Mouse (Mus musculus): ENCODE measurements around the gene Kctd5. TPM values are rescaled to one million over a fixed set of nuclear protein-coding genes. Genes with fewer than 3 reads are reported as not detected.

Kctd5 gene
- polyA plus RNA-seq, 1 experiment: 15.9 TPM

DNA sequence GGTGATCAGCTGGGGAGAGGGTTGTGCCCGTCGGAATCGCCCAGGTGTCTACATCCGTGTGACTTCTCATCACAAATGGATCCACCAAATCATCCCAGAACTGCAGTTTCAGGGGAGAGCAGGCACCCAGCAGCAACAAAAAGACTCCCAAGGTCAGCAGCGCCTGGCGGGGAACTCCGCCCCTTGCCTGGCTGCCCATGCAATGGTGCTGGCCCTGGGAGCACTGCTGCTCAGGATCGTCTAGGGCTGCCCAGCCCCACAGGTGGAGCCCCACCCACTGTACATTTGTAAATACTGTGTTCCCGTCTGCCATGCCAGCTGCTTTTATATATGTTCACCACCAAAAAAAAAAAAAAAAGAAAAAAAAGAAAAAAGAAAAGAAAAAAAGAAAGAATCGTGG is 27.7 kb downstream of the Kctd5 start:
- no peaks in the 10 kb centered on the region for H3K4me1 ChIP-seq (ENCODE audit: control insufficient read depth, insufficient read depth, low read length)
- TF ChIP-seq CTCF (IDR thresholded peaks at IDR 0.05; ENCODE audit: low read depth, low read length) (no peak), POLR2A (IDR thresholded peaks at IDR 0.05; ENCODE audit: borderline replicate concordance, low read depth, low read length) (no peak)
- no peak overlapping the region for H3K4me3 ChIP-seq (ENCODE audit: insufficient read depth, low read length)
- no peak overlapping the region for H3K27ac ChIP-seq (ENCODE audit: insufficient read depth, low read depth, low read length)

GRCm38 (mm10) chr17:24044482-24044881 is 28.8 kb downstream of the Kctd5 start:
- Histone ChIP-seq H3K4me3 (ENCODE audit: insufficient read depth, low read length) (no peak overlapping the region), H3K27ac (ENCODE audit: insufficient read depth, low read depth, low read length) (no peak overlapping the region), H3K4me1 (ENCODE audit: control insufficient read depth, insufficient read depth, low read length) (no peaks in the 10 kb centered on the region)
- TF ChIP-seq POLR2A (IDR thresholded peaks at IDR 0.05; ENCODE audit: borderline replicate concordance, low read depth, low read length) (no peak), CTCF (IDR thresholded peaks at IDR 0.05; ENCODE audit: low read depth, low read length) (no peak)

GRCm38 (mm10) chr17:24037844-24038243 is 35.4 kb downstream of the Kctd5 start, which contains the start of gene Prss27:
Gene Prss27 (plus strand): TSS chr17:24038144.
- Histone ChIP-seq H3K4me1 (ENCODE audit: control insufficient read depth, insufficient read depth, low read length) (no peaks in the 10 kb centered on the region), H3K27ac (ENCODE audit: insufficient read depth, low read depth, low read length) (no peak within 1 kb of the TSS), H3K4me3 (ENCODE audit: insufficient read depth, low read length) (0 out of 2 replicates have a peak within 1 kb of the TSS, but pooled peaks have one; percentile 1)
- no peak for TF ChIP-seq CTCF (IDR thresholded peaks at IDR 0.05; ENCODE audit: low read depth, low read length)
- no peak for TF ChIP-seq POLR2A (IDR thresholded peaks at IDR 0.05; ENCODE audit: borderline replicate concordance, low read depth, low read length)

DNA sequence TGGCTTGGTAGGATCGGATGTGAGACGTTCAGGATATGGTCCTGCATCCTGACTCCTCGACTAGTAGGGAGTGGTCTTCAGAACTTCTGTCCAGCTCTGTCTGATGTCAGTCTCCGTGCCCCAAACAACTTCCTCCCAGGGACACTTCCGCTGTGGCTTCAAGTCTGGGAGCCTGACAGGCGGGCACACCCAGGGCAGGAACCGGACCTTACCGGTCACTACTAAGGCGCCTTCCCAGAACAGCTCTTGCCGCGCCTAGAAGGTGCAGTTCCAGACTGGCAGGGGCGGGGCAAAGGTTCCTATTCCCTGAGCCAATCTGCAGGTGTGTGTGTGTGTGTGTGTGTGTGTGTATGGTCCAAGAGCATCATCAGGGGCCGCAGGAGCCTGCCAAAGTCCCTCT is 35.9 kb downstream of the Kctd5 start:
- no peaks in the 10 kb centered on the region for H3K4me1 ChIP-seq (ENCODE audit: control insufficient read depth, insufficient read depth, low read length)
- H3K27ac ChIP-seq (ENCODE audit: insufficient read depth, low read depth, low read length): no peak overlapping the region
- no peak for TF ChIP-seq CTCF (IDR thresholded peaks at IDR 0.05; ENCODE audit: low read depth, low read length)
- no peak for TF ChIP-seq POLR2A (IDR thresholded peaks at IDR 0.05; ENCODE audit: borderline replicate concordance, low read depth, low read length)
- 0 out of 2 replicates have a peak overlapping the region, but pooled peaks have one; percentile 1 for H3K4me3 ChIP-seq (ENCODE audit: insufficient read depth, low read length)

GRCm38 (mm10) chr17:24036954-24037353 is 36.3 kb downstream of the Kctd5 start:
- 0 out of 2 replicates have a peak overlapping the region, but pooled peaks have one; percentile 1 for H3K4me3 ChIP-seq (ENCODE audit: insufficient read depth, low read length)
- H3K4me1 ChIP-seq (ENCODE audit: control insufficient read depth, insufficient read depth, low read length): no peaks in the 10 kb centered on the region
- no peak overlapping the region for H3K27ac ChIP-seq (ENCODE audit: insufficient read depth, low read depth, low read length)
- TF ChIP-seq CTCF (IDR thresholded peaks at IDR 0.05; ENCODE audit: low read depth, low read length) (peak; percentile 35; the same call in 1 of the 2 replicates), POLR2A (IDR thresholded peaks at IDR 0.05; ENCODE audit: borderline replicate concordance, low read depth, low read length) (no peak)

GRCm38 (mm10) chr17:24035087-24035486 is 38.2 kb downstream of the Kctd5 start:
- Histone ChIP-seq H3K27ac (ENCODE audit: insufficient read depth, low read depth, low read length) (no peak overlapping the region), H3K4me1 (ENCODE audit: control insufficient read depth, insufficient read depth, low read length) (no peaks in the 10 kb centered on the region), H3K4me3 (ENCODE audit: insufficient read depth, low read length) (no peak overlapping the region)
- TF ChIP-seq POLR2A (IDR thresholded peaks at IDR 0.05; ENCODE audit: borderline replicate concordance, low read depth, low read length) (no peak), CTCF (IDR thresholded peaks at IDR 0.05; ENCODE audit: low read depth, low read length) (no peak)

GRCm38 (mm10) chr17:24030551-24030950 is 42.7 kb downstream of the Kctd5 start:
- H3K4me1 ChIP-seq (ENCODE audit: control insufficient read depth, insufficient read depth, low read length): no peaks in the 10 kb centered on the region
- no peak for TF ChIP-seq POLR2A (IDR thresholded peaks at IDR 0.05; ENCODE audit: borderline replicate concordance, low read depth, low read length)
- no peak for TF ChIP-seq CTCF (IDR thresholded peaks at IDR 0.05; ENCODE audit: low read depth, low read length)
- H3K4me3 ChIP-seq (ENCODE audit: insufficient read depth, low read length): no peak overlapping the region
- H3K27ac ChIP-seq (ENCODE audit: insufficient read depth, low read depth, low read length): no peak overlapping the region

DNA sequence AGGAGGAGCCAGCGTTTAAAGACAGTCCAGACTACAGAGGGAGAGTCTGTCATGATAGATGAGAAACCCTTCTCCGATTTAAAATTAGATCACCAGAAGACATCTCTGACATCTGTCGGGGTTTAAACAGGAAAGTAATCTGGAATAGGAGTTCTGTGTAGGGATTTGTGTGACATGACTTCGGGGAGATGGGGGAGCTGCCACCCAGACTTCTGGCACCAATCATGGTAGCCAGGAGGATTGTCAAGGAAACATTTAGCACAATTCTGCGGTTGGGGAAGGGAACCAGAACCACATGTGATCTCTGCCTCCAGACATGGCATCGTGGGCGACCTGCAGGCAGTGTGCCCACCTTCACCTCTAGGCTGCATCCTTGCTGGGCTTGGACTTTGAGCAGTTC is 43.8 kb downstream of the Kctd5 start:
- no peak overlapping the region for H3K27ac ChIP-seq (ENCODE audit: insufficient read depth, low read depth, low read length)
- TF ChIP-seq POLR2A (IDR thresholded peaks at IDR 0.05; ENCODE audit: borderline replicate concordance, low read depth, low read length) (no peak), CTCF (IDR thresholded peaks at IDR 0.05; ENCODE audit: low read depth, low read length) (no peak)

DNA sequence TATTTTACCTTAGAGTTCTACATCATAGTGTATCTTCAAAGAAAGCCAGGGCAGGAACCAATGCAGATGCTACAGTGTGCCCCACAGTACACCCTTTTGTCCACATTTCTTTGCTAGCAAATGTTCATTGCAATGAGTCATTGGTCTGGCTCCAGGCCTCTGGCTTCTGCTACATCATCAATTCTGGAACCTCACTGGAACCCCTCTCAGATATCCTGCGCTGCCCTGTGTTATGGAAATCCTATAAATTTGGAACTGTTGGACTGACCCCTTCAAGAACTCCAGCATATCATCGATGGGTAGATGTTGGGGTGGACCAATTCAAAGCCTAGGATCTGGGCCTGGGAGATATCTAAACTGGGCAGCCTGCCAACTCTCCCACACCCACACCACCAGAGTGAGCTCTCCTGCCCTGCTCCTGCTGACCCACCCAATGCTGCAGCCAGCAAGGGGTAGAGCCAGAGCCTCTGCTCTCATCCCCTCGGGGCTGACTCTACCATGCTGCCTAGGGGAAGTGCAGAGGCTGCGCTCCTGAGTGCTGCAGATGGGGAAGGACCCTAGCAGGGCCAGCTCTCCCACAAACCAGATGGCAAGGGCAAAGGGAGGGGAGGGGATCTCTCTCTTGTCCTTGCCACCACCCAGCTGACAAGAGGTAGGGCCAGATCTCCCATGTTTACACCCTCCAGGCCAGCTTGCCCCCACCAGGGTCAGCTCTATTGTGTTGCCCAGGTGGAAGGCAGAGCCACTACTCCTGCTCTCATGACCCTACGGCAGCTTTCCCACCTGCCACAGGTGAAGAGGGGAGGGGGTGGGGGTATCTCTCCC is 51.7 kb downstream of the Kctd5 start:
- no peak for TF ChIP-seq POLR2A (IDR thresholded peaks at IDR 0.05; ENCODE audit: borderline replicate concordance, low read depth, low read length)
- TF ChIP-seq CTCF (IDR thresholded peaks at IDR 0.05; ENCODE audit: low read depth, low read length): no peak
- H3K27ac ChIP-seq (ENCODE audit: insufficient read depth, low read depth, low read length): no peak overlapping the region
- H3K4me1 ChIP-seq (ENCODE audit: control insufficient read depth, insufficient read depth, low read length): peaks cover 15% of the 10 kb centered on the region

More for the DNA sequence above, 43.8 kb downstream of the Kctd5 start:
- Histone ChIP-seq H3K4me1 (ENCODE audit: control insufficient read depth, insufficient read depth, low read length) (no peaks in the 10 kb centered on the region), H3K4me3 (ENCODE audit: insufficient read depth, low read length) (no peak overlapping the region)

GRCm38 (mm10) chr17:24020696-24021095 is 52.6 kb downstream of the Kctd5 start:
- TF ChIP-seq POLR2A (IDR thresholded peaks at IDR 0.05; ENCODE audit: borderline replicate concordance, low read depth, low read length) (no peak), CTCF (IDR thresholded peaks at IDR 0.05; ENCODE audit: low read depth, low read length) (no peak)
- H3K27ac ChIP-seq (ENCODE audit: insufficient read depth, low read depth, low read length): no peak overlapping the region
- H3K4me1 ChIP-seq (ENCODE audit: control insufficient read depth, insufficient read depth, low read length): peaks cover 15% of the 10 kb centered on the region
- H3K4me3 ChIP-seq (ENCODE audit: insufficient read depth, low read length): no peak overlapping the region

More for the DNA sequence above, 51.7 kb downstream of the Kctd5 start:
- no peak overlapping the region for H3K4me3 ChIP-seq (ENCODE audit: insufficient read depth, low read length)

Data from bone marrow macrophage, adult 2 months (primary cell).